Comparison of ENCODE assay signal across 8 mouse cellular contexts in the genomic region with DNA sequence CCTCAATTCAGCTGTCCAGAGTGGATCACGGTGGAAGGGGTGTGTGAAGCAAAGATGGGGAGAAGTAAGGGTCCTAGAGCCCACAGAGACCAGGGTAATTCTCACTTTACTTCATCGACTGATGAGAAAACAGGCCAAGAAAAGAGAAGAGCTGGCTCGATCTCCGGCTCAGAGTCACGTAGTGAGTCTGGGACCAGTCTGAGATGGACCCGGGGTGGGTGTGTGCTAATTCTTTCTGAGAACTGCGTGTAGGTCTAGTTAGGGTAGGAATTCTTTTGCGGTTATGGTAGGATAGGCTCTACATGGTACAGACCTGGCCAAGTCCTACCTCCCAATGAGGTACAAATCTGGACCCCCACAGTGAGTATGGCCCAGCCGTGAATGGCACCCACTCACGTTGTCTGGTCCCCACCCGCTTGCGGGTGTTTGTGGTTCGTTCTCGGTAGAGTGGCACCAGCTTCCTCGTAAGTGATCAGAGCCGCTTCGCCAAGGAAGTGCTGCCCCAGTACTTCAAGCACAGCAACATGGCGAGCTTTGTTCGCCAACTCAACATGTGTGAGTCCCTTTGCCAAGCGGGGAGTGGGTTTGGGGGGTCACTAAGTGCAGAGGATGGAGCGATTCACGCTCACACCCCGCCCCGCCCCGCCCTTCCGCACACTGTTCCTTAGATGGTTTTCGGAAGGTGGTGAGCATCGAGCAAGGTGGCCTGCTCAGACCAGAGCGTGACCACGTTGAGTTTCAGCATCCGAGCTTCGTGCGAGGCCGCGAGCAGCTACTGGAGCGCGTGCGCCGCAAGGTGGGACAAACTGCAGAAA. TPM values are rescaled to one million over a fixed set of nuclear protein-coding genes. Genes with fewer than 3 reads are reported as not detected.
DNase-seq lines count a peak whose midpoint lies in the region; ATAC-seq and TF ChIP-seq lines count a peak whose summit lies in the region.

No protein-coding gene starts in this region.

- H3K27ac ChIP-seq in neural tube, embryonic 11.5 days (ENCODE audit: low read depth, low read length): no peak overlapping the region
- H3K27ac ChIP-seq in limb, embryonic 14.5 days (replicated peaks; ENCODE audit: low read depth, low read length): no peak overlapping the region
- no peak overlapping the region for H3K27ac ChIP-seq in stomach, embryonic 14.5 days (ENCODE audit: low read length)

- 1% methylated on average over 39 of the region's 39 CpGs for WGBS in neural tube, embryonic 11.5 days
- 4% methylated on average over 39 of the region's 39 CpGs for WGBS in limb, embryonic 14.5 days
- WGBS in stomach, embryonic 14.5 days: 6% methylated on average over 39 of the region's 39 CpGs

- no peaks in the 10 kb centered on the region for H3K36me3 ChIP-seq in neural tube, embryonic 11.5 days (ENCODE audit: control insufficient read depth, insufficient read depth, low read length)
- H3K36me3 ChIP-seq in limb, embryonic 14.5 days (ENCODE audit: control insufficient read depth, insufficient read depth, low read length): no peaks in the 10 kb centered on the region
- H3K36me3 ChIP-seq in stomach, embryonic 14.5 days (ENCODE audit: control insufficient read depth, insufficient read depth, low read length): no peaks in the 10 kb centered on the region

- no peak for ATAC-seq in neural tube, embryonic 11.5 days (ENCODE audit: insufficient read depth, low FRiP score, low TSS enrichment)
- ATAC-seq in limb, embryonic 14.5 days (ENCODE audit: low FRiP score, low read depth): no peak
- no peak for ATAC-seq in stomach, embryonic 14.5 days (ENCODE audit: insufficient number of reproducible peaks, insufficient read depth, low FRiP score, low read depth)

- peak; percentile 53 for DNase-seq in cerebellum, adult 11-12 months
- no peak for DNase-seq in cerebellum, postnatal 14 days
- no peak for DNase-seq in neural tube, embryonic 11.5 days (ENCODE audit: low spot score)
- no peak for DNase-seq in neural tube, embryonic 10.5 days (ENCODE audit: extremely low spot score, low spot score)
- DNase-seq in limb, embryonic 14.5 days (ENCODE audit: low spot score): no peak
- no peak for DNase-seq in adrenal gland, postnatal 25 days
- no peak for DNase-seq in urinary bladder, postnatal 14 days (ENCODE audit: low spot score)

- H3K4me2 ChIP-seq in neural tube, embryonic 11.5 days (ENCODE audit: low read depth): peak overlapping the region; percentile 70; the same call in 1 of the 2 replicates
- H3K4me2 ChIP-seq in limb, embryonic 14.5 days (replicated peaks; ENCODE audit: low read depth, low read length, severe bottlenecking): peak overlapping the region; percentile 86
- H3K4me2 ChIP-seq in stomach, embryonic 14.5 days (replicated peaks; ENCODE audit: low read depth, low read length): peak overlapping the region; percentile 76

- H3K9ac ChIP-seq in neural tube, embryonic 11.5 days (ENCODE audit: low read length): no peak overlapping the region; the same call in 1 of the 2 replicates
- peak overlapping the region; percentile 29; the same call in 1 of the 2 replicates for H3K9ac ChIP-seq in limb, embryonic 14.5 days (ENCODE audit: low read depth, low read length, severe bottlenecking)
- no peak overlapping the region for H3K9ac ChIP-seq in stomach, embryonic 14.5 days (replicated peaks; ENCODE audit: low read depth, low read length)

- peaks cover 10% of the 10 kb centered on the region; the same call in 1 of the 2 replicates for H3K4me1 ChIP-seq in neural tube, embryonic 11.5 days (ENCODE audit: control insufficient read depth, insufficient read depth, low read length)
- H3K4me1 ChIP-seq in limb, embryonic 14.5 days (ENCODE audit: control insufficient read depth, insufficient read depth, low read length): peaks cover 24% of the 10 kb centered on the region
- peaks cover 19% of the 10 kb centered on the region for H3K4me1 ChIP-seq in stomach, embryonic 14.5 days (ENCODE audit: control insufficient read depth, insufficient read depth, low read length)

- no peaks in the 10 kb centered on the region; the same call in 1 of the 2 replicates for H3K9me3 ChIP-seq in neural tube, embryonic 11.5 days (ENCODE audit: control insufficient read depth, low read length)
- H3K9me3 ChIP-seq in limb, embryonic 14.5 days (ENCODE audit: control insufficient read depth, low read length): no peaks in the 10 kb centered on the region
- no peaks in the 10 kb centered on the region for H3K9me3 ChIP-seq in stomach, embryonic 14.5 days (ENCODE audit: control insufficient read depth, low read depth, low read length)

- TF ChIP-seq POLR2A in limb, embryonic 14.5 days (IDR thresholded peaks at IDR 0.05; ENCODE audit: borderline replicate concordance, extremely low read depth, insufficient read depth, insufficient read length): no peak

- peaks cover 99% of the 10 kb centered on the region for H3K27me3 ChIP-seq in neural tube, embryonic 11.5 days (ENCODE audit: control insufficient read depth, insufficient read depth, low read length)
- H3K27me3 ChIP-seq in limb, embryonic 14.5 days (ENCODE audit: control insufficient read depth, insufficient read depth, low read length): peaks cover 89% of the 10 kb centered on the region
- peaks cover 71% of the 10 kb centered on the region for H3K27me3 ChIP-seq in stomach, embryonic 14.5 days (ENCODE audit: control insufficient read depth, insufficient read depth, low read length)

- H3K4me3 ChIP-seq in neural tube, embryonic 11.5 days (ENCODE audit: low read depth, low read length): peak overlapping the region; percentile 41
- peak overlapping the region; percentile 44 for H3K4me3 ChIP-seq in limb, embryonic 14.5 days (replicated peaks; ENCODE audit: low read length)
- H3K4me3 ChIP-seq in stomach, embryonic 14.5 days (ENCODE audit: low read depth, low read length): peak overlapping the region; percentile 40

RNA-seq across cellular contexts. Expression of a gene that starts 0.7 kb away (rescaled TPM):
- not detected in 2 replicates for polyA plus RNA-seq in neural tube, embryonic 11.5 days (2014; fragmentation: Nextera tagmentation; extraction: Ambion mirVana)
- 0.47 and 0.62 TPM in 2 replicates for polyA plus RNA-seq in limb, embryonic 14.5 days (2012; rRNA removed)
- 0.14 TPM in 1 of 2 replicates, not detected in the other for polyA plus RNA-seq in limb, embryonic 14.5 days (2014; fragmentation: Nextera tagmentation; extraction: Ambion mirVana)
- not detected in 2 replicates for polyA plus RNA-seq in stomach, embryonic 14.5 days (2014; fragmentation: Nextera tagmentation; extraction: Ambion mirVana)
- total RNA-seq in adrenal gland, postnatal 25 days (2021): 0.70 and 1.1 TPM in 2 replicates

RNA-seq across cellular contexts. Expression of a gene that starts 5.6 kb away (rescaled TPM):
- 2.7 and 3.5 TPM in 2 replicates for polyA plus RNA-seq in neural tube, embryonic 11.5 days (2014; fragmentation: Nextera tagmentation; extraction: Ambion mirVana)
- 2.0 and 2.3 TPM in 2 replicates for polyA plus RNA-seq in limb, embryonic 14.5 days (2012; rRNA removed)
- polyA plus RNA-seq in limb, embryonic 14.5 days (2014; fragmentation: Nextera tagmentation; extraction: Ambion mirVana): 2.3 and 3.3 TPM in 2 replicates
- 1.9 and 2.0 TPM in 2 replicates for polyA plus RNA-seq in stomach, embryonic 14.5 days (2014; fragmentation: Nextera tagmentation; extraction: Ambion mirVana)
- total RNA-seq in adrenal gland, postnatal 25 days (2021): 4.4 and 4.7 TPM in 2 replicates

RNA-seq across cellular contexts. Expression of a gene that starts 5.9 kb away (rescaled TPM):
- 0.66 and 1.0 TPM in 2 replicates for polyA plus RNA-seq in neural tube, embryonic 11.5 days (2014; fragmentation: Nextera tagmentation; extraction: Ambion mirVana)
- 4.0 and 5.6 TPM in 2 replicates for polyA plus RNA-seq in limb, embryonic 14.5 days (2012; rRNA removed)
- 2.9 and 3.7 TPM in 2 replicates for polyA plus RNA-seq in limb, embryonic 14.5 days (2014; fragmentation: Nextera tagmentation; extraction: Ambion mirVana)
- polyA plus RNA-seq in stomach, embryonic 14.5 days (2014; fragmentation: Nextera tagmentation; extraction: Ambion mirVana): 3.0 and 3.1 TPM in 2 replicates
- 3.7 and 4.5 TPM in 2 replicates for total RNA-seq in adrenal gland, postnatal 25 days (2021)

RNA-seq across cellular contexts. Expression of a gene that starts 5.9 kb away (rescaled TPM):
- 14.9 and 18.4 TPM in 2 replicates for polyA plus RNA-seq in neural tube, embryonic 11.5 days (2014; fragmentation: Nextera tagmentation; extraction: Ambion mirVana)
- polyA plus RNA-seq in limb, embryonic 14.5 days (2012; rRNA removed): 12.8 and 13.6 TPM in 2 replicates
- polyA plus RNA-seq in limb, embryonic 14.5 days (2014; fragmentation: Nextera tagmentation; extraction: Ambion mirVana): 26.2 and 26.3 TPM in 2 replicates
- polyA plus RNA-seq in stomach, embryonic 14.5 days (2014; fragmentation: Nextera tagmentation; extraction: Ambion mirVana): 21.7 and 22.0 TPM in 2 replicates
- 18.7 and 21.7 TPM in 2 replicates for total RNA-seq in adrenal gland, postnatal 25 days (2021)

RNA-seq across cellular contexts. Expression of a gene that starts 15.4 kb away (rescaled TPM):
- polyA plus RNA-seq in neural tube, embryonic 11.5 days (2014; fragmentation: Nextera tagmentation; extraction: Ambion mirVana): 3.5 and 3.6 TPM in 2 replicates
- polyA plus RNA-seq in limb, embryonic 14.5 days (2012; rRNA removed): 40.8 and 52.7 TPM in 2 replicates
- polyA plus RNA-seq in limb, embryonic 14.5 days (2014; fragmentation: Nextera tagmentation; extraction: Ambion mirVana): 38.9 and 42.9 TPM in 2 replicates
- polyA plus RNA-seq in stomach, embryonic 14.5 days (2014; fragmentation: Nextera tagmentation; extraction: Ambion mirVana): 22.7 and 29.4 TPM in 2 replicates
- total RNA-seq in adrenal gland, postnatal 25 days (2021): 1.2 and 2.1 TPM in 2 replicates
